Mouse (Mus musculus) forebrain, embryonic 16.5 days (tissue): ENCODE results near the gene Sfswap. TPM values are rescaled to one million over a fixed set of nuclear protein-coding genes. Genes with fewer than 3 reads are reported as not detected.
"Not testable (repeated sequence)": the region's sequence is repeated elsewhere in the genome, so short reads cannot be mapped to it uniquely, and the experiment has no call there.

Source experiments
- ATAC-seq: fragments of 200-750 bp; cut with Nextera tagmentation; 2 replicates; pipeline ENCODE4 v1.8.0; 2017; ENCODE audit warnings: mild to moderate bottlenecking, moderate library complexity
- H3K27ac ChIP-seq: fragments of 300-500 bp; sonication (generic); 2 replicates; pipeline ENCODE4 v1.5.1; 2014; ENCODE audit warnings: low read length, control low read depth
- H3K27me3 ChIP-seq: fragments of 300-500 bp; sonication (generic); replicated peaks from 2 replicates; pipeline ENCODE4 v1.6.1; 2014; ENCODE audit warnings: low read length; ENCODE audit not compliant: control insufficient read depth, insufficient read depth
- H3K36me3 ChIP-seq: fragments of 300-500 bp; sonication (generic); 2 replicates; pipeline ENCODE4 v1.6.1; 2014; ENCODE audit not compliant: control insufficient read depth, insufficient read depth
- H3K4me1 ChIP-seq: fragments of 300-500 bp; sonication (generic); replicated peaks from 2 replicates; pipeline ENCODE4 v1.6.1; 2014; ENCODE audit warnings: low read length; ENCODE audit not compliant: control insufficient read depth, insufficient read depth
- H3K4me2 ChIP-seq: fragments of 300-500 bp; sonication (generic); 2 replicates; pipeline ENCODE4 v1.6.1; 2014; ENCODE audit warnings: mild to moderate bottlenecking, low read length, control low read depth
- H3K4me3 ChIP-seq: fragments of 300-500 bp; sonication (generic); replicated peaks from 2 replicates; pipeline ENCODE4 v1.5.1; 2014; ENCODE audit warnings: mild to moderate bottlenecking, low read length, control low read depth
- H3K9ac ChIP-seq: fragments of 300-500 bp; sonication (generic); replicated peaks from 2 replicates; pipeline ENCODE4 v1.6.1; 2014; ENCODE audit warnings: low read depth, low read length, control low read depth
- H3K9me3 ChIP-seq: fragments of 300-500 bp; sonication (generic); 2 replicates; pipeline ENCODE4 v1.6.1; 2016; ENCODE audit warnings: low read length; ENCODE audit not compliant: control insufficient read depth
- WGBS: fragments of 180-500 bp; shearing (Covaris S2); extraction: QIAGEN DNeasy Blood & Tissue Kit; methylation state at CpG from one replicate; pipeline ENCODE4 v1.1.7; 2014; 5-methylcytosine and 5-hydroxymethylcytosine counted together
- polyA plus RNA-seq: library from polyadenylated mRNA; unstranded; fragments of >200 nt; fragmentation: Nextera tagmentation; extraction: Ambion mirVana; gene quantifications from 2 replicates; pipeline ENCODE4 v1.2.1, GENCODE M21; 2015

Sfswap gene
- polyA plus RNA-seq, 1 experiment from 2014 or later = 56.3 TPM

GRCm38 (mm10) chr5:129586471-129586870 is 85.5 kb downstream of the Sfswap start:
- Histone ChIP-seq H3K4me2 (peak overlapping the region; percentile 88), H3K36me3 (no peaks in the 10 kb centered on the region), H3K4me3 (peak overlapping the region; percentile 86), H3K27me3 (peaks cover 3% of the 10 kb centered on the region; the same call in 1 of the 2 replicates), H3K27ac (peak overlapping the region; percentile 64), H3K9ac (peak overlapping the region; percentile 89), H3K4me1 (peaks cover 45% of the 10 kb centered on the region), H3K9me3 (no peaks in the 10 kb centered on the region)
- WGBS = 28% methylated on average over 13 of the region's 13 CpGs
- ATAC-seq = no peak

GRCm38 (mm10) chr5:129590915-129591314 is 89.9 kb downstream of the Sfswap start:
- peak overlapping the region; percentile 29 for H3K4me2 ChIP-seq
- no peak overlapping the region for H3K4me3 ChIP-seq
- ATAC-seq = peak; percentile 24
- no peak overlapping the region for H3K27ac ChIP-seq
- WGBS = 7% methylated on average over 11 of the region's 11 CpGs
- peak overlapping the region; percentile 35 for H3K9ac ChIP-seq
- H3K27me3 ChIP-seq = no peaks in the 10 kb centered on the region
- peaks cover 2% of the 10 kb centered on the region; the same call in 1 of the 2 replicates for H3K36me3 ChIP-seq
- peaks cover 32% of the 10 kb centered on the region for H3K4me1 ChIP-seq
- no peaks in the 10 kb centered on the region for H3K9me3 ChIP-seq

GRCm38 (mm10) chr5:129594116-129595114 is 93.4 kb downstream of the Sfswap start:
- no peak overlapping the region for H3K4me2 ChIP-seq
- H3K36me3 ChIP-seq = peaks cover 19% of the 10 kb centered on the region; the same call in 1 of the 2 replicates
- no peak overlapping the region for H3K4me3 ChIP-seq
- ATAC-seq = peak; percentile 74
- peaks cover 2% of the 10 kb centered on the region; the same call in 1 of the 2 replicates for H3K9me3 ChIP-seq
- no peak overlapping the region for H3K27ac ChIP-seq
- H3K4me1 ChIP-seq = peaks cover 24% of the 10 kb centered on the region
- 48% methylated on average over 19 of the region's 19 CpGs for WGBS
- H3K27me3 ChIP-seq = no peaks in the 10 kb centered on the region
- H3K9ac ChIP-seq = no peak overlapping the region

GRCm38 (mm10) chr5:129602071-129602487 is 101.1 kb downstream of the Sfswap start:
- Histone ChIP-seq H3K27me3 (no peaks in the 10 kb centered on the region), H3K9ac (no peak overlapping the region), H3K9me3 (peaks cover 2% of the 10 kb centered on the region; the same call in 1 of the 2 replicates), H3K36me3 (peaks cover 21% of the 10 kb centered on the region), H3K4me1 (no peaks in the 10 kb centered on the region), H3K4me2 (no peak overlapping the region), H3K27ac (no peak overlapping the region), H3K4me3 (no peak overlapping the region)
- 36% methylated on average over 16 of the region's 16 CpGs for WGBS
- no peak for ATAC-seq

GRCm38 (mm10) chr5:129607476-129607875 is 106.5 kb downstream of the Sfswap start:
- Histone ChIP-seq H3K9me3 (no peaks in the 10 kb centered on the region), H3K4me1 (no peaks in the 10 kb centered on the region), H3K4me3 (no peak overlapping the region), H3K36me3 (peaks cover 8% of the 10 kb centered on the region), H3K4me2 (no peak overlapping the region), H3K9ac (no peak overlapping the region), H3K27ac (no peak overlapping the region), H3K27me3 (no peaks in the 10 kb centered on the region)
- 85% methylated on average over 8 of the region's 8 CpGs for WGBS
- no peak for ATAC-seq

- Histone ChIP-seq H3K9ac (no peak overlapping the region), H3K27ac (no peak overlapping the region), H3K27me3 (no peaks in the 10 kb centered on the region), H3K4me1 (no peaks in the 10 kb centered on the region), H3K36me3 (peaks cover 4% of the 10 kb centered on the region), H3K4me2 (no peak overlapping the region), H3K4me3 (no peak overlapping the region), H3K9me3 (no peaks in the 10 kb centered on the region)
- 0% methylated on average over 1 of the region's 1 CpGs for WGBS
- peak; percentile 59 for ATAC-seq
These were observed 110.0 kb downstream of the Sfswap start for GRCm38 (mm10) chr5:129611060-129611459.

- H3K4me2 ChIP-seq, H3K36me3 ChIP-seq, H3K4me3 ChIP-seq, H3K9ac ChIP-seq, ATAC-seq, H3K9me3 ChIP-seq, H3K27ac ChIP-seq, H3K27me3 ChIP-seq, H3K4me1 ChIP-seq: not testable (repeated sequence)
- 64% methylated on average over 9 of the region's 9 CpGs for WGBS
These were observed 119.6 kb downstream of the Sfswap start for GRCm38 (mm10) chr5:129620600-129620999.

Other genes with a start within 250 kb of the Sfswap start
- 17.7 and 20.2 TPM in 2 replicates for gene Mmp17, start 82.9 kb downstream of the Sfswap start, polyA plus RNA-seq
- gene Zfp11, start 168.9 kb downstream of the Sfswap start, polyA plus RNA-seq = 9.4 and 10.4 TPM in 2 replicates
- not detected in 2 replicates for gene Sept14, start 207.3 kb downstream of the Sfswap start, polyA plus RNA-seq
- gene Mrps17, start 214.3 kb downstream of the Sfswap start, polyA plus RNA-seq = 177 and 190 TPM in 2 replicates
- gene Nipsnap2, start 223.8 kb downstream of the Sfswap start, polyA plus RNA-seq = 74.0 and 77.2 TPM in 2 replicates